Mouse (Mus musculus) kidney, postnatal 0 days (tissue): ENCODE results near the gene Lztfl1. TPM values are rescaled to one million over a fixed set of nuclear protein-coding genes. Genes with fewer than 3 reads are reported as not detected.
"Not testable (repeated sequence)": the region's sequence is repeated elsewhere in the genome, so short reads cannot be mapped to it uniquely, and the experiment has no call there.

Experiments
- ATAC-seq: fragments of 200-750 bp; cut with Nextera tagmentation; replicated peaks from 2 replicates; pipeline ENCODE4 v1.8.0; 2017; ENCODE audit warnings: low read depth, moderate number of reproducible peaks, moderate TSS enrichment, moderate library complexity; ENCODE audit not compliant: low FRiP score
- DNase-seq: peaks from one replicate; pipeline ENCODE4 v3.0.0-alpha.2; 2016; ENCODE audit warnings: low spot score
- H3K27ac ChIP-seq: fragments of 300-500 bp; sonication (generic); 2 replicates; pipeline ENCODE4 v1.5.1; 2014; ENCODE audit warnings: mild to moderate bottlenecking
- H3K27me3 ChIP-seq: fragments of 300-500 bp; sonication (generic); 2 replicates; pipeline ENCODE4 v1.6.1; 2014; ENCODE audit warnings: low read length, mixed read lengths; ENCODE audit not compliant: insufficient read depth
- H3K36me3 ChIP-seq: fragments of 300-500 bp; sonication (generic); 2 replicates; pipeline ENCODE4 v1.6.1; 2014; ENCODE audit warnings: low read length, mixed read lengths; ENCODE audit not compliant: insufficient read depth
- H3K4me1 ChIP-seq: fragments of 300-500 bp; sonication (generic); replicated peaks from 2 replicates; pipeline ENCODE4 v1.6.1; 2014; ENCODE audit warnings: antibody characterized with exemption, low read length, mixed read lengths; ENCODE audit not compliant: insufficient read depth
- H3K4me2 ChIP-seq: fragments of 300-500 bp; sonication (generic); 2 replicates; pipeline ENCODE4 v1.6.1; 2014; ENCODE audit warnings: mild to moderate bottlenecking, low read length, moderate library complexity, mixed read lengths
- H3K4me3 ChIP-seq: fragments of 300-500 bp; sonication (generic); replicated peaks from 2 replicates; pipeline ENCODE4 v1.5.1; 2014; ENCODE audit warnings: low read depth, low read length
- H3K9ac ChIP-seq: fragments of 300-500 bp; sonication (generic); 2 replicates; pipeline ENCODE4 v1.6.1; 2014; ENCODE audit warnings: low read depth, low read length
- H3K9me3 ChIP-seq: fragments of 300-500 bp; sonication (generic); replicated peaks from 2 replicates; pipeline ENCODE4 v1.6.1; 2016; ENCODE audit warnings: low read length, inconsistent platforms, mixed read lengths
- CTCF ChIP-seq: IDR thresholded peaks from 2 replicates; pipeline ENCODE4 v1.5.1; 2016; ENCODE audit warnings: antibody characterized with exemption, low read depth, mild to moderate bottlenecking, moderate library complexity
- WGBS: fragments of 180-500 bp; shearing (Covaris S2); extraction: QIAGEN DNeasy Blood & Tissue Kit; methylation state at CpG from one replicate; pipeline ENCODE4 v1.1.7; 2014; 5-methylcytosine and 5-hydroxymethylcytosine counted together
- polyA plus RNA-seq: library from polyadenylated mRNA; unstranded; fragments of >200 nt; fragmentation: Nextera tagmentation; extraction: Ambion mirVana; gene quantifications from 2 replicates; pipeline ENCODE4 v1.2.1, GENCODE M21; 2015

Lztfl1 gene
- polyA plus RNA-seq, 1 experiment from 2014 or later = 57.5 TPM

DNA sequence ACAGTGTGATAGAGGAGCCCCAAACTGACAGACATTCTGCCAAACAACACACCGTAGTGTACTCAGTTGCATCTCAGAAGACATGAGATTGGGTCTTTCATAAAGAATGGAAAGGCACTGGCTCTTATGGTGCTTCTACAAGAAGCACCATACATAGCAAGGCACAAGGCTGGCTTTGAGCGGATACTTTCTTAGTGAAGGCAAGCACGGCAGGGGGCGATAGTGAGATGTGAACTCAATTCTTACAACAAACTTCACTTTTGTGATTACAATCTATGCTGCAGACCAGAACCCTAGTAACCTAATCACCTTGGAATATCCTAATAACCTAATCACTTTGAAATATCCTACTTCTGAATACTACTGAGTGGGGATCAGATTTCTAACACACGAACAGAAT, 51.9 kb downstream of the Lztfl1 start:
- H3K27ac ChIP-seq = no peak overlapping the region

DNA sequence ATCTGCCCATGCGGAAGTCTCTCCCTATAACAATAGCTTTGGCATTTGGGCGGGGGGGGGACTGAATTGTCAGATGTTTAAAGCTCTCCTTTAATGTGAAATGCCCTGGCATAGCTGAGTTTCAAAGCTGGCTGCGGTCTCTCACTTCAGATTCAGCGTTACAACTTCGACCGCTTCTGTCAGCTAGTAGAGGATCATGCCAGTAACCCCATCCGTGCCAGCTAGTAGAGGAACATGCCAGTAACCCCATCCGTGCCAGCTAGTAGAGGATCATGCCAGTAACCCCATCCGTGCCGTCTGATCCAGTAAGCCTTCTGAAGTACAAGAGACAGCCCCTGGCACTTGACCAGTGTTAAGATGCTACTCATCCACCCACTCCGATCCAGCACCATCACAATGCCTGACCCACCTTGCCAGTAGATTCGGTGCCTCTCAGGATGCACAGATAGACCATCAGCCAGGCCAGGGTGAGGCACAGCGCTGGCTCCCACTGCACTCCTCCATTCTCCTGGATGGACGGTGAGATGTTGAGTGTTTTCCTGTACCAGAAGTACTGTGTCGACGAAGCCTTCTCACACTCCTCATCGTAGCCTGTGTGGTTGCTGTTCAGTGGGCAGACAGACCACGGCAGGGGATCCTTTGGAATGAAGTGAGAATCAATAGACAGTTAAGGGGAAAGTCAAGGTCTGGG, 57.4 kb downstream of the Lztfl1 start:
- DNase-seq, H3K27ac ChIP-seq, H3K4me2 ChIP-seq, ATAC-seq, H3K36me3 ChIP-seq, H3K9ac ChIP-seq, H3K27me3 ChIP-seq, H3K4me3 ChIP-seq, H3K4me1 ChIP-seq, H3K9me3 ChIP-seq: not testable (repeated sequence)
- WGBS = 85% methylated on average over 17 of the region's 18 CpGs

More for the DNA sequence above, 51.9 kb downstream of the Lztfl1 start:
- H3K4me3 ChIP-seq = no peak overlapping the region
- H3K27me3 ChIP-seq = no peaks in the 10 kb centered on the region
- no peak overlapping the region for H3K9ac ChIP-seq
- no peak for ATAC-seq
- peak; percentile 69 for TF ChIP-seq CTCF
- no peaks in the 10 kb centered on the region for H3K36me3 ChIP-seq
- H3K4me1 ChIP-seq = no peaks in the 10 kb centered on the region
- DNase-seq = peak; percentile 52
- 58% methylated on average over 5 of the region's 5 CpGs for WGBS
- H3K4me2 ChIP-seq = no peak overlapping the region
- no peaks in the 10 kb centered on the region for H3K9me3 ChIP-seq

DNA sequence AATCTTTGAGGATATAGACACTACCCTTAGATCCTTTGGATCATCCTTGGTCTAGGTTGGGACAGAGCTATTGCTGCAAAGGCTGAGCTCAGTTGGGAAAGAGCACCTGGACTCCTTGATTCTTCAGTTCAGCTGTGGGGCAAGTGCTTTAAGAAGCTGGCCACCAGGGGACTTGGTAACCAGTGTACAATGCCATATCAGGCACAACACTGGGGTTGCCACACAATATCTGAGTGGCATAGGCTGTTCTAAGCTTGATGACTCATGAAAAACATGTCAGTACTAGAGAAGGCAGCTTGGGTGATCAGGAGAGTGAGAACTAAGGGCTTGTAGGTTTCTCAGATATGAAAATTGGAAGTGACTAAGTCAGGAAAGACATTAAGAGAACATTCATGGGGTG, 58.5 kb downstream of the Lztfl1 start:
- Histone ChIP-seq H3K36me3 (no peaks in the 10 kb centered on the region), H3K4me3 (no peak overlapping the region), H3K27me3 (no peaks in the 10 kb centered on the region), H3K9me3 (no peaks in the 10 kb centered on the region), H3K9ac (no peak overlapping the region), H3K4me2 (no peak overlapping the region), H3K4me1 (no peaks in the 10 kb centered on the region), H3K27ac (no peak overlapping the region)
- no peak for DNase-seq
- no peak for TF ChIP-seq CTCF
- no peak for ATAC-seq

DNA sequence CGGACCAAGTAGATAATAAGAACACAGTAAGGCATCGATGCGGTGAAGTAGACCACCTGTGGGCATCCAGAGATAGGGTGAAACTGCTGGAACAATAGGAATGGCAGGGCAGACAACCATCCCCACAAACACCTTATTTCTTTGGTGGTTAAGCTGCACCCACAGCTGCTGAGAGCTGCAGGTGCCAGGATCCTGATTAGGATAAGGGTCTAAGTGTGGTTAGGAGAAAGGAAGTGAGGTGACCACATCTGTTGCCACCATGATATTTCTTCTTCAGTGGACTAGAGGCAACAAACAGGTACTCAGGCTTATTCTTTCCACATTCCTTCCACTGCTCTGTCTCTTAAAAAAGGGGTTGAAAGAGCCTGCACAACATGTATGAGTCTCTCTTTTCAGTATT, 60.0 kb downstream of the Lztfl1 start:
- no peak for ATAC-seq
- WGBS = 81% methylated on average over 3 of the region's 3 CpGs
- H3K9me3 ChIP-seq = no peaks in the 10 kb centered on the region

DNA sequence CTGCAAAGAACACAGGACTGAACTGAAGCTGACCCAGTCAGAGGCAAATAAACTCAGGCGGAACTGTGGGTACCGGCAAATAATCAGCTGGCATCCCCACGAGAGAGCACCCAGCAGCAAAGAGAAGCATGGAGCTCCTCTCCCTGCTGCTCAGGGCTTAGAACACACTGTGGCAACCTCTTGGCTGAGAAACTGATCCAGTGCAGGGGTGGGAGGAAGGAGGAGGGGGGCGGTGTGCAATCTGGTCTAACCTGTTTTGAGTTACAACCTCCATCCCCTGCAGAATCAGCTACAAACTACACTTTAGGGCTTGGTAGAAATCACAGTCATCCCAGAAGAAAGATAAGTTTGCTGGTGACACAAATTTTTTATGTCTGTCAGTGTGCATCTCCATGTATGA, 66.1 kb downstream of the Lztfl1 start:
- no peak overlapping the region for H3K4me3 ChIP-seq
- ATAC-seq (no peak), DNase-seq (no peak)
- no peaks in the 10 kb centered on the region for H3K36me3 ChIP-seq
- H3K4me2 ChIP-seq = no peak overlapping the region
- WGBS = 30% methylated on average over 4 of the region's 4 CpGs
- no peak overlapping the region for H3K9ac ChIP-seq
- TF ChIP-seq CTCF = no peak
- H3K4me1 ChIP-seq = no peaks in the 10 kb centered on the region
- H3K27me3 ChIP-seq = no peaks in the 10 kb centered on the region
- H3K9me3 ChIP-seq = no peaks in the 10 kb centered on the region
- no peak overlapping the region for H3K27ac ChIP-seq

More for the DNA sequence above, 60.0 kb downstream of the Lztfl1 start:
- no peak overlapping the region for H3K27ac ChIP-seq
- no peaks in the 10 kb centered on the region for H3K36me3 ChIP-seq
- no peak overlapping the region for H3K4me3 ChIP-seq
- DNase-seq = no peak
- no peak overlapping the region for H3K4me2 ChIP-seq
- no peak for TF ChIP-seq CTCF
- no peaks in the 10 kb centered on the region for H3K27me3 ChIP-seq
- no peak overlapping the region for H3K9ac ChIP-seq
- no peaks in the 10 kb centered on the region for H3K4me1 ChIP-seq

DNA sequence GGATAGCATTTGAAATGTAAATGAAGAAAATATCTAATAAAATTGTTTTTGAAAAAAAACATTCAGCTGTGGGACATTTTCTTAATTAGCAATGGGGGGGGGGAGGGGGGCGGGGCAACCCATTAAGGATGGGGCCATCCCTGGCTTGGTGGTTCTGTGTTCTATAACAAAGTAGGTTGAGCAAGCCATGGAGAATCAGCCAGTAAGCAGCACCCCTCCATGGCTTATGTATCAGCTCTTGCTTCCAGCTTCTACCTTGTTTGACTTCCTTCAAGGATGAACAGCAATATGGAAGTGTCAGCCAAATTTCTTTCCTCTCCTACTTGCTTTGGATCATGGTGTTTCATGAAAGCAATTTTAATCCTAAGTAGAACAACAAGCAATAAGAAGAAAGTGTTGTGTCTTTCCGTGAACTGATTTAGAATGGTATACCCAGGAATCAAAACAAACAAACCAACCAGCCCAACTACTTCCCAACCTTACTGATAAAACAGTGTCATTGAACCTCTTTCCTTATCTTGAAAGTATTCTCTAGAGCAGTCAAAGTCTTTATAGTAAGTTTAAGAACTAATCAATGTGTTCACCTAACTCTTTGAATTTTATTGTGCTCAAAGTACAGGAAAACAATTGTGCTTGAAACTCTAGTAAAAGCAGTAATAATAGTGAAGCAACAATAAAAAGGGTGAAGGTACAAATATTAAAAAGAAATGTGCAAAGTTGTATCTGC, 67.5 kb downstream of the Lztfl1 start:
- H3K36me3 ChIP-seq = no peaks in the 10 kb centered on the region
- no peaks in the 10 kb centered on the region for H3K4me1 ChIP-seq
- H3K4me3 ChIP-seq = no peak overlapping the region
- no peak overlapping the region for H3K9ac ChIP-seq
- H3K4me2 ChIP-seq = no peak overlapping the region
- H3K9me3 ChIP-seq = no peaks in the 10 kb centered on the region
- H3K27ac ChIP-seq = no peak overlapping the region
- no peak for TF ChIP-seq CTCF
- 91% methylated on average over 2 of the region's 2 CpGs for WGBS
- H3K27me3 ChIP-seq = no peaks in the 10 kb centered on the region
- ATAC-seq = no peak
- DNase-seq = no peak

Other genes with a start within 250 kb of the Lztfl1 start
- gene Limd1, start 239.0 kb downstream of the Lztfl1 start, polyA plus RNA-seq = 43.3 and 44.0 TPM in 2 replicates
- 55.2 and 59.5 TPM in 2 replicates for gene Sacm1l, start 187.9 kb downstream of the Lztfl1 start, polyA plus RNA-seq
- gene Slc6a20b, start 85.1 kb downstream of the Lztfl1 start, polyA plus RNA-seq = 9.5 and 12.1 TPM in 2 replicates
- gene Ccr9, start 39.3 kb downstream of the Lztfl1 start, polyA plus RNA-seq = 0.11 and 0.23 TPM in 2 replicates
- gene Slc6a20a, start 38.8 kb downstream of the Lztfl1 start, polyA plus RNA-seq = 2.2 TPM in 2 replicates
- 0.17 and 0.18 TPM in 2 replicates for gene Cxcr6, start 88.8 kb upstream of the Lztfl1 start, polyA plus RNA-seq
- gene Fyco1, start 134.2 kb upstream of the Lztfl1 start, polyA plus RNA-seq = 5.3 and 6.0 TPM in 2 replicates
- gene Xcr1, start 144.3 kb upstream of the Lztfl1 start, polyA plus RNA-seq = 0.04 and 0.05 TPM in 2 replicates